Mouse (Mus musculus): Measurements from ENCODE around the gene Shh.
A peak's percentile ranks its signal among the peaks of the same experiment; 100 is the strongest.

Gene Shh

GRCm38 (mm10) chr5:28466760-28467306 is at the start of gene Shh:
Gene Shh, minus strand, starts transcription at chr5:28467256.
- DNase-seq (ENCODE audit: low read depth, low spot score) = no peak

DNA sequence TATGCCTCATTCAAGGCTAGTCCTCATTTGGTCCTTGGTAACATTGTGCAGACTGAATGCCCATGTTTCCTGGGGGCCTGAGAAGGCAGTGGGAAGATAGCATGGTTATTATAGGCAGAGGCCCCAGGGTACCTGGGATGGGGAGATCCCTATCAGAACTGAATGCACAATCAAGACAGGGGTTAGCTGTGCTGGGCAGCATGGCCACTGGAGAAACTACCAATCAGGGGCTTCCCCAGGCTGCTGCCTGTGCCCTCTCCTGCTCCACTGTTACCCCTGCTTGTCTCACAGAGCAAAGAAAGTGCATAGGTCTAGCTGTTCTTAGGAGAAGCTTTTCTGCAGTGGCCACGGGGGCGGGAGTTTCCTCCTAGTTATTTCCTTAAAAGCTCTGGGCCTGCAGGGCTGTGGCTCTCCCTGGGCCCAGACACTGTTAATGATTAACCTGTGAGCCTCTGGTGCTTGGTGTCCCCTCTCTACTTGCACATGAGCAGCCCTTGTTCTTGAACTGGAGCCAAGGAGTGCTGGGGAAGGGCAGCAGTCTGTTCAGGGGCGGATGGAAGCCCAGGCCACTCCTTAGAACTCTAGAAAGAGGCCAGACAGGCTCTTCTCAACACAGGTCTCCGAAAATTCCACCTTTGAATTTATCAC is 33.9 kb upstream of the Shh start:
- DNase-seq (ENCODE audit: low read depth, low spot score) = no peak

GRCm38 (mm10) chr5:28498846-28499245 is 31.8 kb upstream of the Shh start:
- DNase-seq (ENCODE audit: low read depth, low spot score) = no peak

GRCm38 (mm10) chr5:28495712-28496650 is 28.9 kb upstream of the Shh start:
- no peak for DNase-seq (ENCODE audit: low read depth, low spot score)

DNA sequence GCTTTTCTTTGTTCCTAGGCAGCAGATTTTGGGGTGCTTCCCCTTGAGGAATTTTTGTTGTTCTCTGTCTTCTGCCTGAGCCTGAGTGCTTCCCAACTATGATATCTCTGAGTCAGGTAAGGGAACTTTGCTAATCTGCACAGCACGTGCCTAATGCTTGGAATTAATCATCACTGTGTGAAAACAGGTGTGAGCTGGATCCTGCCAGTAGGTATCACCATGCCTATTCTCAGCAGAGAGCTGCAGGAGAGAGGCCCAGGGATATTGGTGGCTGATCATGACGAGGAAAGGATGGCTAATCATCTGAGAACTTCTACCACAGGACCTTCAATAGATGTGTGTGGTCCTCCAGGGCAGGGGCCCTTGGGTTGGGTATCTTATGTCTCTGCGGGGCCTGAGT is 26.5 kb upstream of the Shh start:
- DNase-seq (ENCODE audit: low read depth, low spot score) = no peak

- DNase-seq (ENCODE audit: low read depth, low spot score) = no peak
Measured at GRCm38 (mm10) chr5:28482991-28483390, 15.9 kb upstream of the Shh start.

- DNase-seq (ENCODE audit: low read depth, low spot score) = no peak
Measured at GRCm38 (mm10) chr5:28481730-28482129, 14.7 kb upstream of the Shh start.

- no peak for DNase-seq (ENCODE audit: low read depth, low spot score)
Measured at GRCm38 (mm10) chr5:28476389-28477379, 9.6 kb upstream of the Shh start.

DNA sequence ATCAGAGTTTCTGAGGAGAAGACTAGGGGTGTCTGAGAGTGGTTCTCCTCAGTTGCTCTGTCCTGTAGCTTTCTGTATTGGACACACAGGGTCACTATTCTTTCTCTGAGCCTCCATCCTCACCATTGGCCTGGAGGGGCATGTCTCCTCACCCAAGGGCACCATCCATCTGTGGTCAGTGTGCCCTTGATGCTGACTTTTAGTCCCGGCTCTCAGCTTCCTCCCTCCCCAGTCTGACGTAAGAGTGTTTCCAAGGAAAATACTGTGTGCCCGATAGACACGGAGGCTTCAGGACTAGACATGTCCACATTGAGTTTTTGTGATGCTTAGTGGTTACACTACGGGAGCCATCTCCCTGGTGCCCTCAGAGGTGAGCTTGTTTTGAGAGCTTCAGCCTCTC is 6.5 kb upstream of the Shh start:
- no peak for DNase-seq (ENCODE audit: low read depth, low spot score)

GRCm38 (mm10) chr5:28469525-28470202 is 2.6 kb upstream of the Shh start:
- DNase-seq (ENCODE audit: low read depth, low spot score) = peak; percentile 9

DNA sequence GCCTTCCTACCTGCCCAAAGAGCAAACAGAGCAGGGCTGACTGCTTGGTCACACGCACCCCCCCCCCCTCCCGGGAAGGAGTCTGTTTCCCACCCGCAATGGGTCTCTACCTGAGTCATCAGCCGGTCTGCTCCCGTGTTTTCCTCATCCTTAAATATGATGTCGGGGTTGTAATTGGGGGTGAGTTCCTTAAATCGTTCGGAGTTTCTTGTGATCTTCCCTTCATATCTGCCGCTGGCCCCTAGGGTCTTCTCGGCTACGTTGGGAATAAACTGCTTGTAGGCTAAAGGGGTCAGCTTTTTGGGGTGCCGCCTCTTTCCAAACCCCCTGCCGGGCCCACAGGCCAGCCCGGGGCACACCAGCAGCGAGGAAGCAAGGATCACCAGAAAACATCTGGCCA is 705 bp downstream of the Shh start:
- DNase-seq (ENCODE audit: low read depth, low spot score) = no peak

GRCm38 (mm10) chr5:28465526-28465925 is 1.5 kb downstream of the Shh start:
- DNase-seq (ENCODE audit: low read depth, low spot score) = no peak

DNA sequence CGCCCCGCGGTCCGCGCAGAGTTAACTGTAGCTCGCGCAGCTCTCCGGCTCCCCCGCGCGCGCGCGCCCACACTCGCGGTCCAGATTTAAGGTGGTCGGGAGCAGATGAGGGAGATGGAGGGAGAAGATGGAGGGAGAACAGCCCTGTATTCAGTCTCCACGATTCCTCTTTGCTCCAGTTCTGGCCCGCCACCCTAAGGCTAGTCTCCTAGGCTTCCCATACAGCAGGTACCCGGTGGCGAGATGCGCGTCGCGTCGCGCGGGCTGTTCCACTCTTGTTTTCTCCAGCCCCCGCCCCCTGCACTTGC is 2.0 kb downstream of the Shh start:
- DNase-seq (ENCODE audit: low read depth, low spot score) = no peak

- DNase-seq (ENCODE audit: low read depth, low spot score) = no peak
Measured at GRCm38 (mm10) chr5:28464361-28465098, 2.5 kb downstream of the Shh start.

DNA sequence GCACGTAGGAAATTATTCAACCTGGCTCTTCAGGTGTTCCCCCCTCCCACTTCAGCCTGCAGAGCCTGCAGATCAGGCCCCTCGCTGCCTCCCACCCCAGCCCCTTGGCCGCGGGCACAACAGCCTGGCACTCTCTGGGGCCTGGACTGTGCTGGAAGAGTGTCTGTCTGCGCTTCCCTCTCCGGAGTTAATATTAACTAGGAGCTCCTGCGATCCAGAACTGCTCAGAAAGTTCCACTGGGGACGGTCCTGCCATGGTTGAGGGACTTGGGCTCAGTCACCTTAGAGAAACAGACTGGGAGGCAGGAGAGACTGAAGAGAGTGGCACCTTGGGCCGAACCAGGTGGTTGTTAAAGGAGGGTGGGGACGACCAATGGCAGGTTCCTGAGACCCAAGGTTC is 3.4 kb downstream of the Shh start:
- no peak for DNase-seq (ENCODE audit: low read depth, low spot score)

GRCm38 (mm10) chr5:28462741-28463590 is 4.1 kb downstream of the Shh start:
- DNase-seq (ENCODE audit: low read depth, low spot score) = no peak

GRCm38 (mm10) chr5:28461376-28461775 is 5.7 kb downstream of the Shh start:
- no peak for DNase-seq (ENCODE audit: low read depth, low spot score)

DNA sequence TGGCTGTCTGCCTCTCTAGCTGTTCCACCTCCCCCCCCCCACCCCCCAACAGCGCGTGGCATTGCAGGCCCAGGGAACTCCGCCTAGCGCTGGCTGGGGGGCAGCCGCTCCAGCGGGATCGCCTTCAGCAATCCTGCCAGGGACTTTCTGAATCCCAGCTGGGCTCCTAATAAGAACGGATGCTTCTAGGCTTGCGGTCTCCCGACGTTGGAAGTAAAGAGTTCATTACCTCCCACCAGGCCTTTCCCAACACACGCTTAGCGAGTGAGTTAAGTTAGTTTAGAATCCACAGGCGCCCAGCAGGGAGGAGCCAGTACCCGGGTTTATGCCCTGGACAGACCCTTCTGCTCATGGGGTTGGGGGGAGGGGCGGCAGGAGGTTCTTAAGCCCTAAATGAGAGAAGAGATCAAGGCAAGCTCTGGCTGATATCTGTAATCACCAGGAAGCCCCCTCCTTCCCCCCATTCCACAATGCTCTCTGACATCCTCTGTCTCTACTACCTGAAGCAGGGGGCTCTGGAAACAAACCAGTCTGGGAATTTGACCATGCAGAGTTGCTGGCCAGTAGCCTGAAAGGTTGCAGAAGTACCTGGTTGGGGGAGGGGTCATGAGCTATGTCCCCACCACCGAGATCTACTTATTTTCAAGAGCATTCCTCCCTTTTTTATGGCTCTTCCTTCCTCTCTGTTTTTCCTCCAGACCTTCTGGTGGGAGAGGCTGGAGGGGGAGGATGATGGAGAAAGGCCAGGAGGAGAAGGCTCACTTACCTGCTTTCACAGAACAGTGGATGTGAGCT is 6.3 kb downstream of the Shh start:
- DNase-seq (ENCODE audit: low read depth, low spot score) = no peak

Data from CD4-positive, CD25-positive, alpha-beta regulatory T cell, adult 2 months (primary cell).